Mouse (Mus musculus) retina, adult 2 months (tissue): ENCODE data around the gene Chad.

Experiments
- DNase-seq: peaks from one replicate; pipeline ENCODE4 v3.0.0-alpha.2; 2012; ENCODE audit warnings: low read depth, low spot score

Gene Chad

DNA sequence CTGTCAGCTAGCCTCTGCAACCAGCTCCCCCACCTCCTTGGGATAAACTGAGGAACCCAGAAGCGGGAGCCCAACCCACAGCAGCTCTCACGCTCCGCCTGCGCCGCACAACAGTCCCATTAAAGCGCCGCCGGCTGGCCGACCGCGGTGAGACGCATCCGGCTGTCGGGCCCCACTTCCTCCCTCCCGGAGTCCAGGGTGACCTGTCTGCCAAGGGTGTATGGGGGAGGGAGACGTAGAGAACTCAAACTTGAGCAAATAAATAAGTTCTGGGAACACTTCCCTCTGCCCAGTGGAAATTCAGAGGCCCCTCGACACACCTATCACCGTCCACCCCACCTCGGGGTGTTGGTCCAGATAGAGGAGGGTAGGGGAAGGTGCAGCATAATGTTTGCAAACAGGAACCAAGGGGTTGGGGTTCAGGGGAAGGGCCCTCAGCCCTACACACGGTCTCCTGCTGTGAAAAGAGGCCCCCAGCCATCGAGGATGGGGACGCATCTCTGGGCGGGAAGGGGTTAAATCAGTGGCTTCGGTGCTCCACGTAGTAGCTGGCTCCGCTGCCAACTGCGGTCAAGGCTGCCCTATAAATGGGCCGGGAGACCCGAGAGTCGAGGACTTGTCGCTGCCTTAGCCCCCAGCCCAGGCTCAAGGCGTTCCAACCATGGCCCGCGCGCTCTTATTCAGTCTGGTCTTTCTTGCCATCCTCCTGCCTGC is at the start of gene Chad:
Gene Chad (plus strand): TSS at position 611 of the 714 bp plus-strand sequence.
- no peak for DNase-seq

DNA sequence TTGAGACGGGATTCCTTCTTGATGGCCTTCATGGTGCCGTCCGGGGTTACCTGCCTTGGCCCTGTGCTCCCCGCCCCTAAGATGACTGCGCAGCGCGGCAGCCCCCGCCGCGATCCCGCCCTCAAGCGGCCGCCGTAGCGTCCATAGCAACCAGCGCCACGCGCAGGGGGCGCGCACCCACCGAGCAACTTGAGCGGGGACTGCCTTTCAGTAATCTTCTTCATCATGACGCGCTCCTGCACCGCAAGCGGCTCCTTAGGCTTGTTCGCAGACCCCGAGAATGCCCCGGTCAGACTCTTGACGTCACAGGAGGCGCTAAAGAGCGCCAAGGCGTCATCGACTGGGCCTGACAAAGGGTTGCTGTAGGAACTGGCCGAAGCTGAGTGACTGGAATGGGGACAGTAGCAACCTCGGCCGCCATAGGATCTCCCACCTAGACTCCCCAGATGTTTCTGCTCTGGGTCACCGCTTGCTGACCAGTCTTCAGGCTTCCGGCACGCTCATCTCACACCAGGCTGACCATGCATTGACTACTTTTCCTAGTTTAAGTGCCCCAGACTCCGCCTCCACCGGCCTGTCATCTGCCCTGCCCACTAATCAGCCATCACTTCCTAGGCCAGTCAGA is 43.5 kb upstream of the Chad start, which contains the start of gene Mycbpap:
Gene Mycbpap (minus strand): TSS at position 524 of the 625 bp plus-strand sequence.
- DNase-seq: no peak

DNA sequence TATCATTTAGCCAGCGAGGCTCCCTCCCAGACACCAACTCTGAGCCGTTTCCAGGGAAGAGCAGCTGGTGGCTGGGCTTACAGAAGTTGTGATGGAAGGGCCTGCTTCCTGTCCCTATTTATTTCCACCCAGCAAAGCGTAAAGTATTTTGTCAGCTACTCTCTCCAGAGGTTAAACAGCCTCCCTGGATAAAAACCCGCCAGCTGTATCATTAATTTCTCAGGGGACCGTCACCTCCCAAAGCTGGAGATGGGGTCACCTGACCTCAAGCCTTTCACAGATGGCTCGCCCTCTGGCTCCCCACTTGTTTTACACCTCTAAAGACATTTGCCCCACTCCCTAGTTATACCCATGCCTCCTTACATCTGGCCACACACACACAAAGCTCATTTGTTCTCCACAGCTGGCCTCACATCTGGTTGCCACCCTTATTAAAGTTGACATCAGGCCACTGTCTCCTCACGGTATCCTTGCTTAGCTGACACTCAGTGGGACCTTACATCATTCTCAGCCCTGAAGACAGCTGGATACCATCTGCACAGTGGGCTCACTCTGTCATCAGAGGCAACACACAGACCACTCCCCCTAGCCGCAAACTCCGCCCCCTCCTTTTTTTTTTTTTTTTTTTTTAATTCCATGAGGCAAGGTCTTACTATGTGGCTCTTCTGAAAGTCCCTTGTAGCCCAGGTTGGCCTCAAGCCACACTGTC is 38.5 kb upstream of the Chad start:
- DNase-seq: no peak

DNA sequence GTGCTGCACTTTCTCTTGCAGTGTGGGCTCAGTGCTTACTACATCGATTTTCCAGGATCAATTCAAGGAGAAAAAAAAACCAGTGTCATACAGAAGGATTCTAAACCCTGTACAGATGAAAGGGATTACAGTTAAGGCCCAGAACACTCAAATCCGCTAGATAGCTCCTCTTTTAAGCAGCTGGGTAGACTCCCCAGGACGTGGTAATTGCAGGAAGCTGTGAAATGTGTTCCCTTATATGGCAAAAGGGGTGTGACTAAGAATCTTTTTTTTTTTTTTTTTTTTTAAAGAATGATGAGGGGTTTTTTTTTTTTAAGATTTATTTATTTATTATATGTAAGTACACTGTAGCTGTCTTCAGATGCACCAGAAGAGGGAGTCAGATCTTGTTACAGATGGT is 36.0 kb upstream of the Chad start:
- DNase-seq: no peak

DNA sequence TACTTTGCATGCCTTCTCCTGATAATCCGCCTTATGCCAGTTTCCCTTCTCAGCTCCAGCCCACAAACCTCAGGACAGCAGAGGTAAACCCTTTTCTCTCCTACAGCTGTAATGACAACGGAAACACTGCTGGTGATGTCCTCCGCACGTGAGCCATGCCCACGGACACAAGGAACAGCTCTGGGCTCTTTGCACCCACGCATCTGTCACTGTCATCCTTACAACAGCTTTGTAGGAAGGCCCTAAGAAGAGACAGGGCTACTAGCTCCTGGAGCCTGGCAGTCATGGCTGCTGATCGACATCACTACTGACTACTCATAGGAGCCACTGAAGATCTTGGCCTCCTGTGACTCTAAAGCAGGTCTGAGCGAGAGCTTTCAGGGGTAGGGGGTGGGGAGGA is 31.7 kb upstream of the Chad start:
- DNase-seq: no peak

DNA sequence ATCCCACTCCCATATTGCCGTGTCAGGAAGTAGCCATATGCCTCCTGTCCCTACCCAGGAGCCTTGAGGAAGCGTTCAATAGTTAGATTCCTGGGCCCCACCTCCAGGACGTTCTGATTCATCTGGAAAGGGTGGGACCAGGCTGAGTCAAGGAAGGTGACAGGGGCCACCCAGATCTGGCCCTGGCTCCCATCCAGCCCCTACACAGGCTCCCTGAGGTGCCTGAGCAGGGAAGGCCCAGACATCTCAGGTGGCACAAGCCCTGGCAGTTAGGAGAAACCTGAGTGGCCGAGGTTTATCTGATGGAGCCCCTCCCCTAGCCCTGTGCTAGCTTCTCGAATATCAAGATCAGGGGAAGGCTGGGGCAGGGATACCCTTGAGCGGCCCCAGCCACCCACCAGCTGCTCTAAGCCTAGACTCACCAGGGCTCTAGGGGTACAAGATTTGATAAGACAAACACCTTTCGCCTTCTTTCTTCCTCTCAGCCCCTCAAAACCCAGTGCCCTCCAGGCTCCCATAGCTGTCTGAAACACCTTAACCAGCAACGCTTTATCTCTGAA is 26.0 kb upstream of the Chad start:
- no peak for DNase-seq

DNA sequence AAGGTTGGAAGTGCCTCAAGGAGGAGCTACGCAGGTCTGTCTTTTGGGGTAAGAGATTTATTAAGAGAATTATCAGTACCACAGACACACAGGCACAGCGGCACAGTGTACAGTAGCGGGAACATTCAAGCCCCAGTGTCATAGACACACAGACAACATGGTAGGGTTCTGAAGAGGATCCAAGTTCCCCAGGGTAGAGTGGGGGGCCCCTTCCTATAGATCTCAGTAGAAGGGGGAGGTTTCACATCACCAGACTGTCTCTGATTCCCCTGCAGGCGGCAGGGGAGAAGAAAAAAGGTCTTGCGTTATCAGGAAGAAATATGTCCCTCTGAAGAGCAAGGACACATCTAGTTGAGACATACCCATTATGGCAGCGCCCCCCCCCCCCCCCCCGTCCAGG is 25.1 kb upstream of the Chad start:
- no peak for DNase-seq

DNA sequence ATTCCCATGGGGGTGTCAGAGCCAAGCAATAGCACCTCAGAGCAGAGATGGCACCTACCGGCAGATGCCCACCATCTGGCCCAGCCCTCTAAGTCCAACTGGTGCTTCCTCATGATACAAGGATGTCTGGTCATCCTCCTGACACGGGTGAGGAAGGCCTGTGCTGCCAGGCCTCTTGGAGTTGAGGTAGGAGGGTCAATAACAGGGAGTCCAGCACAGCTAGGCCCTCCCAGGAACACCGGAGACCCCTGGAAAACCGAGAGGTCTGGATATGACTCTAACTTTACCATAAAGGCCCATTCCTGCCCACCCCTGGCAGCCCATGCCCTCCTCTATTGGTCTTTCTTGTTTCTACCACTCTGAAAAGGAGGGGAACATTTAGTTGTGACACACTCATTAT is 22.4 kb upstream of the Chad start:
- no peak for DNase-seq

DNA sequence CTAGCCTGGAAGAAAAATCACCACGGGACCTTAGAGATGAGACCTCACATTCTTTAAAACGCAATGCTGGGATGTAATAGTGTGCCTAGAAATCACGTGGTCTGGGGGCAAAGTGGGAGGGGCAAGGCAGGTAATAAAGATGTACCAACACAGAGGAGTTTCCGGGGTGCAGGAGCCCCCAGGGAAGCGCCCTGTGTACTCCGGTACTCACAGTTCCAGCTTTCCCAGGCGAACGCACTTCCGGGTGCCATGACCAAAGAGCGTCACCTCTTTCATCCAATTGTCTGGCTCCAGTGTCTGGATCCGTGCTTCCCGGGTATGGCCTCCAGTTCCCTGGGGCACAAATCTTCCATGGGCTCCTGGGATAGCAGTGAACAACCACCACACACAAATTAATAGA is 21.5 kb upstream of the Chad start:
- DNase-seq: no peak

DNA sequence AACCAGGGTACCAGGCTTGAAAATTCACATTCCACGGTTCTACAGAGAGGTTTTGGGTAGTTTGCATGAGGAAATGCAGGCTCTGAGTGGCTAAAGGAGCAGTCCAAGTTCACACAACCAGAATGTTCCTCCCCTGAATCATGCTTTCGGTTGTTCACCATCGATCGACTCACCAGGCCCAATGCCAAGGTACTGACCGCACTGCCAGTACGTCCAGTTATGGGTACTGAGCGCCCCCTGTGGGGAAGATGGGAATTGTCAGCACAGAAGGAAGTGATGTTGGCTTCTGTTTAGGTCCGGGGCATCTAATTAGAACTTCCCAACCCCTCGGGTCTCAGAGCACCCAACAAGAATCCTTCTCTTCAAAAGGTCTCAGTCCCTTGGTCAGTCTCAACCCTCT is 20.9 kb upstream of the Chad start:
- peak; percentile 50 for DNase-seq

DNA sequence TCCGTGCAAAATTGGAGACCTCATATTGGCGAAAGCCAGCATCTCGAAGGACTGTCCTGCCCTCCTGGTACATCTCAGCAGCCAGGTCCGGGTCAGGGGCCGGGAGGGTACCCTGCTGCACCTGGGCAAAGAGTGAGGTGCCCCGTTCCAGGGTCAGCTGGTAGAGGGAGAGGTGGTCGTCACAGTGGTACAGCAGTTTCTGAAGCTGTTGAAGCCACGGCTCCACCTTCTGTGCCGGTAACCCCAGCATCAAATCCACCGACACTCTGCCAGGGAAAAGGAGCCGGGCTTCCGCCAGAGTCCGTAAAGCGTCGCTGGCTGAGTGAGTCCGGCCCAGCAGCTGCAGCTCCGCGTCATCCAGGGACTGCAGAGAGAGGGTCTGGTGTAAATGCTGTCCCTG is 20.4 kb upstream of the Chad start:
- DNase-seq: no peak

DNA sequence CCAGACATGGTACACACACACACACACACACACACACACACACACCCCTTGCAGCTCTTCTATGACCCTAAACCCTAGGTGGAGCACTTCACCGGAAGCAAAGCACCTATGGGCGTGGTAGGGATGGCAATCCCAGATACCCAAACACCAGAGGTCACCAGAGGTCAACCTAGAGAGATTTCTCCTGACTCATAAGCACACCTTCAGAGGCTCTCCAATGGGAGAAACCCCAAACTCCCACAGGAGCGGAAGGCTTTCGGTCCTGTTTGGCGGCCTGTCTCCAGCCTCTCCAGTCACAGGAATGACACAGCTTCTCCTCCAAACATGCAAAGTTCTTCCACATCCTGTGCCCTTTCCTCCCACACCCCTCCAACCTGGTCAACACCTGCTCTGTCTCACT is 18.5 kb upstream of the Chad start:
- no peak for DNase-seq

DNA sequence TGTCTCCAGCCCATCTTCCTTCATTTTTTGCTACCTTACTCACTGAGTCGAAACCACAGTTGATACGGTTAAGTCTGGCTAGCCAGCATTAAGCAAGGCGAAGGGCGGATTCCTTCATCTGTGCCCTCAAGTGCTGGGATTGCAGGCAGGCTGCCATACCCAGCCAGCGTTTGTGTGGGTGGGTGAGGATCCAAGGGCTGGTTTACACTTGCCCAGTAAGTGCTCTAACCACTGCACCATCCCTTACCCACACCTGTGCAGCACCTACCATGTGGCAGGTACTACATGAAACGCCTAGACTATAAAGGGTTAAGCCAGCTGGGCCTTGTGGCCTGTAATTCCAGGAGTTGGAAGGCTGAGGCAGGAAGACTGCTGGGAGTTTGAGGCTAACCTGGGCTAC is 17.6 kb upstream of the Chad start:
- DNase-seq: no peak

DNA sequence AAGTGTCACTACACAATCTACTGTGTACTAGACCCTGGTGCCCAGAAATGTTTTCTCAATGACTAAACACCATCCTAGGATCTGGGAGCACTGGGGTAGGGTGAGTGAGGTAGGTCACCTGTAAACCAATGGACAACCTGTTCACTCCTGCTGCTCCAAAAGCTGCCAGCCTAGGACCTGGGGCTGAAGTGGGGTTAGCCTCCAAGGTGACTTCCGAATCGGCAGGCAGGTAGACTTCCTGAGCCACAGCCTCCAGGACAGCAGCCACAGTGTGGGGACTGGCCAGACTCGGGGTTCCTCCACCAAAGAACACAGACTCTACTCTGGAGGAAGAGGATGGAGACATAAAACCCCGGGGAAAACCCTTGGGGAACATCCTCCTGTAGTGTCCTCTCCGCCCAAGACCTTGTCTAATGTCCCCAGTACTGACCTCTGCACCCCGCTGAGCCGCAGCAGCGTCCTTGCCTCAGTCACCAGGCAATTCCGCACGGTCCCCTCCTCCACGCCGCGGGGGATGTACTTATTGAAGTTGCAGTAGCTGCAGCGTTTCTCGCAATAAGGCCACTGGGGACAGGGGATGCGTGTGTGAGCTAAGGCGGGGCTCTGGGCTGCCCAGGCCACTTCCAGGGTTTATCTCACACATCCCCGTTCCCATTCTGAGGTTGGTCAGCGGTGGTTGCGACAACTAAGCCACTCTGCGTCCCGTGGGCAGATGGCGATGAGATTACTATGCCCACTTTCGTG is 16.6 kb upstream of the Chad start:
- no peak for DNase-seq

DNA sequence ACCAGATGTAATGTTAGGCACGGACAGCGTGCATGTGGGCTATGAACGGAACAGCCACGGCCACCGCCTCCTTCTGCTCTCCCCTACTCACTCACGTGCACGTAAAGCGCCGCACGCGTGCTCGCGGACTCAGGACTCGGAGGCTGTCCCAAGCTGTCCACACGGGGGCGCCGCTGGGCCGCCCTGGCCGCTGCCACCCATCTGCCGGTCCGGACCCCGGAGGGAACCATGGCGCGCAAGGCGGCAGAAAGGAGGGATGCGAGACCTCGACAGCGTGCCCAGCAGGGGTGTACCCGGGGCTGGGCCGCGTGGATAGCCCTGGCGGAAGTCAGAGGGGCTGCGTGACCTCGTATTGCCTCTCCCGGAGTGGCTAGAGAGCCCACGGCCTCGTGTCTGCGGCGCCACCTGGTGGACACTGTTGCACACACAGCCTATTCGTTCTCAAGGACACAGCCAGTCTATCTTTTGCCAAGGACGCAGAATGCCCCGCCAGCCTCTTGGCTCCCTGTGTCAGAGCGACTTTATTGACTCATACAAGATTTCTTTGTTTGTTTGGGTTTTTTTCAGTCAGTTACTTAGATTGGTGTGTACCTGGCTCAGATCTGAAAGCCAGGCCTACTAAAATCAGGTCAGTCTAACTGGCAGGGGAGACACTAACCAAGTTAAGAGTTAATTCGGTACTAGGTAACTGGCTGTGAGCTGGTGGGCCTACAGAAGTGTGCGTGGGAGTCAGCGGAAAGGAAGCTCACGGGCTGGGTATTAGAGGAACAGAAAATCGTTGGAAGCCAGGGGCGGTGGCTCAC is 15.8 kb upstream of the Chad start, which contains the start of gene Rsad1:
Gene Rsad1 (minus strand): TSS at position 368 of the 803 bp plus-strand sequence.
- peak; percentile 85 for DNase-seq

DNA sequence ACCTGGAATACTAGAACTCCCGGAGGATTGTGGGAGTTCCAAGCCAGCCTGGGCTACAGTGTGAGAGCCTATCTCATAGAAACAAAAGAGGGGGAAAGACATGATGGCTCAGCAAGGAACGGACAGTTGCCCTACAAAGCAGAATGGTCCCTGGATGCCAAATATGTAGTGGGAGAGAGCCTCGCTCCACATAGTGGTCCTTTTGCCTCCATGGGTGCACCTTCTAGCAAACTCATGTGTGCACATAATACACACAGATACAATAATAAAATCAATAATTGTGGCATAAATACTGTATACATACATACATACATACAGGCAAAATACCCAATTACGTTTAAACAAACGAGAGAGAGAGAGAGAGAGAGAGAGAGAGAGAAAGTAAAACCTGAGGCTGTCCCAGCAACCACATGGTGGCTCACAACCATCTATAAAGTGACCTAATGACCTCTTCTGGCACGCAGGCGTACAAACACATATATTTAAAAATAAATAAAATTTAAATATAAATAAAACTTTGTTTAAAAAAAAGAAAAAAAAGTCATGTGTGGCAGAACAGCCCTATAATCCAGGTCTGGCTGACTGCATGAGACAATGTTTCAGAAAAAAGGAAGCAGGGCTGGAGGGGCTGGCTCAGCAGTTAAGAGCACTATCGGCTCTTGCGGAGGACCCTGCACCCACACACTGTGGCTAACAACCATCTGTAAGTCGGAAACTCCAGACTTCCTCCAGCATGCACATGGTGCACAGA is 15.0 kb upstream of the Chad start:
- no peak for DNase-seq

DNA sequence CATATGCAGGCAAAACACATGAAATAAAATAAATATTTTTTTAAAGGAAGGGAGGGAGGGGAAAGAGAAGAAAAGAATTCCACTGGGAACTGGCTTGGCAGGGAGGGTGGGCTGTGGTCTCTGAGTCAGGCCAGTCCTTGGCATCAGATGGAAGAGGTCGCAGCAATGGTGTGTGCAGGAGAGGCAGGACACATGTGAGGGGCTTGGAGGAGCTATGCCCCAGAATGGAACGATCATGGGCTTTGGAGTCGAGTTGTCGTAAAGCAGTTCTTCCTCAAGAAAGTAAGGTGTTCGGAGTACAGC is 14.5 kb upstream of the Chad start:
- no peak for DNase-seq

DNA sequence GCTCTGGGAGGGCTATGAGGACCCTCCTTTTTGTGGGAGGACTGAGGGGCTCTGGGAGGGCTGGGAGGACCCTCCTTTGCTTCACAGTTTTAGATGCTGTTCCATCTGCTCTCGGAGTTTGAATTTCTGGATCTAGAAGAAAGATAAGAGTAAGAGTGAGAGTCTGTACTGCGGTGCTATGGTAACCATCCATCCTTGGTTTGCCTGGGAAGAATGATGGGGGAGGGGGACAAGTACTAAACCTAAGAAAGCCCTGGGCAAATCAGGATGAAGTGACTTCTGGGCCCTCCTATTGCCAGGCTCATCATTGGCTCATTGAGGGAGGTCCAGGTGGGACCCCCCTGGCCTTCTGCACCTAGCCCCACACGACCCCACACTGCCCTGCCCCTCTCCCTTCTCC is 6.6 kb upstream of the Chad start:
- no peak for DNase-seq

DNA sequence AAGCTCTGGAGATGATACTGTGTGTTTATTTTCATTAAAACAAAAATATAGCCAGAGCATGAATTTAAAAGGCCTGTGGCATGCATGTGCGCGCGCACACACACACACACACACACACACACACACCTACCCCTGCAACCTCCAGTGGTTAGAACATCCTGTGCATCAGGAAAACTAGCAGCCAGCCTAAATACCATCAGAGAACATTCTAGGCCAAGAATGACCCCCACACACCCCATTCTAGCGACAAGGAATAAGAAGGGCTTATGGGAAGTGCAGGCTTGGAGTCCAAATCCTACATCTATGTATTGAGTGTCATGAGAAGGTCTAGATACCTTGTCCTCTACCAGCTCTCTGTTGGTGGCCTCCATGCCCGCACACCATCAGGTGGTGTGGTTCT is 1.5 kb upstream of the Chad start:
- DNase-seq: no peak

DNA sequence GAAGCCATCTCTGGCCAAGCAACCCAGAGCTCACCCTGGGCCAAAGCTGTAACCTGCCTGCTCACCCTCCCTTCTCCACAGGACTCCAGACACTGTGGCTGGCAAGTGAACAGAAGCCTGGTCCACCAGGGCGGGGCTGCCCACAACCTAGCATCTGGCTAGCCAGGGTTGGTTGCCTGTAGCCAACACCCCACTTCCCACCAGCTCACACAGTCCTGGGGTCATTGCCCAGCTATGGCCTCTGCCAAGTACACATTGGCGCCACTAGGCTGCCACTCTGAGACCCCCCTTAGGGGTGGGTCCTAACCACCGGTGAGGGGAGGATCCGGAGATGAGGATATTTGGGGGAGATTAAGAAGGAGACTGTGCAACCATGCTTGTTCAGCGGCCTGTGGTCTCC is 1.0 kb upstream of the Chad start:
- no peak for DNase-seq

DNA sequence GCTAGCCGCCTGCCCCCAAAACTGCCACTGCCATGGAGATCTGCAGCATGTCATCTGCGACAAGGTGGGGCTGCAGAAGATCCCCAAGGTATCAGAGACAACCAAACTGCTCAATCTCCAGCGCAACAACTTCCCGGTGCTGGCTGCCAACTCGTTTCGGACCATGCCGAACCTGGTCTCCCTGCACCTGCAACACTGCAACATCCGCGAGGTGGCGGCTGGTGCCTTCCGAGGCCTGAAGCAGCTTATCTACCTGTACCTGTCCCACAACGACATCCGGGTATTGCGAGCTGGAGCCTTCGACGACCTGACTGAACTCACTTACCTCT is 268 bp downstream of the Chad start:
- DNase-seq: no peak
